Mouse (Mus musculus) liver, embryonic 11.5 days (tissue): ENCODE results near the gene Agbl4. TPM values are rescaled to one million over a fixed set of nuclear protein-coding genes. Genes with fewer than 3 reads are reported as not detected.

Experiments
- ATAC-seq: fragments of 200-750 bp; cut with Nextera tagmentation; replicated peaks from 2 replicates; pipeline ENCODE4 v1.8.0; 2017; ENCODE audit warnings: moderate number of reproducible peaks, mild to moderate bottlenecking, moderate TSS enrichment, moderate library complexity; ENCODE audit not compliant: low FRiP score
- DNase-seq: peaks from one replicate; pipeline ENCODE4 v3.0.0-alpha.2; 2017; ENCODE audit warnings: low spot score
- H3K27ac ChIP-seq: fragments of 300-500 bp; sonication (generic); 2 replicates; pipeline ENCODE4 v1.5.1; 2014; ENCODE audit warnings: mild to moderate bottlenecking, low read depth, low read length, control low read depth
- H3K27me3 ChIP-seq: fragments of 300-500 bp; sonication (generic); replicated peaks from 2 replicates; pipeline ENCODE4 v1.6.1; 2014; ENCODE audit warnings: low read length, mixed read lengths; ENCODE audit not compliant: control insufficient read depth, insufficient read depth
- H3K36me3 ChIP-seq: fragments of 300-500 bp; sonication (generic); 2 replicates; pipeline ENCODE4 v1.6.1; 2014; ENCODE audit warnings: mild to moderate bottlenecking, low read length, moderate library complexity, mixed read lengths; ENCODE audit not compliant: control insufficient read depth, insufficient read depth
- H3K4me1 ChIP-seq: fragments of 300-500 bp; sonication (generic); replicated peaks from 2 replicates; pipeline ENCODE4 v1.6.1; 2014; ENCODE audit warnings: low read length, mixed read lengths; ENCODE audit not compliant: control insufficient read depth, insufficient read depth
- H3K4me2 ChIP-seq: fragments of 300-500 bp; sonication (generic); 2 replicates; pipeline ENCODE4 v1.6.1; 2014; ENCODE audit warnings: mild to moderate bottlenecking, control low read depth, moderate library complexity
- H3K4me3 ChIP-seq: fragments of 300-500 bp; sonication (generic); 2 replicates; pipeline ENCODE4 v1.5.1; 2014; ENCODE audit warnings: low read depth, low read length, control low read depth
- H3K9ac ChIP-seq: fragments of 300-500 bp; sonication (generic); 2 replicates; pipeline ENCODE4 v1.6.1; 2014; ENCODE audit warnings: low read depth, low read length, control low read depth
- H3K9me3 ChIP-seq: fragments of 300-500 bp; sonication (generic); 2 replicates; pipeline ENCODE4 v1.6.1; 2016; ENCODE audit warnings: low read length, inconsistent platforms, mixed read lengths; ENCODE audit not compliant: control insufficient read depth
- WGBS: fragments of 180-500 bp; shearing (Covaris S2); extraction: QIAGEN DNeasy Blood & Tissue Kit; methylation state at CpG from one replicate; pipeline ENCODE4 v1.1.7; 2014; 5-methylcytosine and 5-hydroxymethylcytosine counted together
- polyA plus RNA-seq: library from polyadenylated mRNA; unstranded; fragments of >200 nt; fragmentation: Nextera tagmentation; extraction: Ambion mirVana; gene quantifications from 2 replicates; pipeline ENCODE4 v1.2.1, GENCODE M21; 2014

The Agbl4 gene
- polyA plus RNA-seq, 1 experiment from 2014 or later: not detected

DNA sequence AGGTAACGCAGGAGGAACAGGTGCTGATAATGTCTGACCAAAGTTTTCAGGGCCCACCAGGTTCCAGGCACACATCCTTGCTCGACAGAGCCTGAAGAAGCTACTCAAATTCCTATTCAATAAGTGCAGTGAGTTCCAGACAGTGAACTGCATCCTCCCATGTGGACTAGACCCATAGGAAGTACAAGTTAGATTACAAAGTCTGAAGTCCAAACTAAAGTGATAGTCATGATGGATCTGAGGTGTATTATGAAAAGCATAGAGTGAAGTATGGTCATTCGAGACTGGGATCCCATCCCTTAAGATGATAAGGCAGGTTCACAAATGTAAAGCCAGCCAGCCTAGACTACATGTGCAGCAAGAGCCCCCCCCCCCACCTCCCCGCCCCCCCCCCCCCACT is 1023.5 kb downstream of the Agbl4 start:
- Histone ChIP-seq H3K9ac (no peak overlapping the region), H3K4me1 (no peaks in the 10 kb centered on the region), H3K9me3 (no peaks in the 10 kb centered on the region), H3K4me3 (no peak overlapping the region), H3K27me3 (peaks cover 2% of the 10 kb centered on the region; the same call in 1 of the 2 replicates), H3K27ac (no peak overlapping the region), H3K36me3 (no peaks in the 10 kb centered on the region; the same call in 1 of the 2 replicates), H3K4me2 (no peak overlapping the region)
- no peak for ATAC-seq
- 73% methylated on average over 4 of the region's 4 CpGs for WGBS
- no peak for DNase-seq

DNA sequence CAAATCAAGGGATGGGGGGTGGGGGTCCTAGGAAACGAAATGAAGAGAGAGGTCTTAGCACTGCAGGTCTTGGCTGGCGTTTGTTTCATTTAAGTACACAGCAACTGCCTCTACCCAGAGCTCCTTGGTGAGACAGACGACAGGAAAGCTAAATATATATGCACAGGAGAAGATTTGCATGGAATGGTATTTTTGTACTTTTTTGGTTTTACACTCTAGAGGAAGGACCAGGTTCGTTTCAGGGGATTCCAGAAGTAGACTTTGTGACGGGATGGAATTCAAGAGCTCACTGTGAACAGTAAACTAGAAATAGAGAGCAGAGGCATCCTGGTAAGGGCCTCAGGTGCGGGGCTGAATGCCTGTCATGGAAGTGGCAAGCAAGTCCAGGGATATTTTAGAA is 1024.3 kb downstream of the Agbl4 start:
- no peak overlapping the region for H3K4me3 ChIP-seq
- no peak overlapping the region for H3K27ac ChIP-seq
- H3K4me2 ChIP-seq: no peak overlapping the region
- no peaks in the 10 kb centered on the region for H3K4me1 ChIP-seq
- no peak for DNase-seq
- no peak for ATAC-seq
- H3K27me3 ChIP-seq: 0 out of 2 replicates have a peak, but pooled peaks cover 2% of the 10 kb centered on the region
- H3K9me3 ChIP-seq: no peaks in the 10 kb centered on the region
- no peaks in the 10 kb centered on the region; the same call in 1 of the 2 replicates for H3K36me3 ChIP-seq
- H3K9ac ChIP-seq: no peak overlapping the region
- 83% methylated on average over 6 of the region's 6 CpGs for WGBS

DNA sequence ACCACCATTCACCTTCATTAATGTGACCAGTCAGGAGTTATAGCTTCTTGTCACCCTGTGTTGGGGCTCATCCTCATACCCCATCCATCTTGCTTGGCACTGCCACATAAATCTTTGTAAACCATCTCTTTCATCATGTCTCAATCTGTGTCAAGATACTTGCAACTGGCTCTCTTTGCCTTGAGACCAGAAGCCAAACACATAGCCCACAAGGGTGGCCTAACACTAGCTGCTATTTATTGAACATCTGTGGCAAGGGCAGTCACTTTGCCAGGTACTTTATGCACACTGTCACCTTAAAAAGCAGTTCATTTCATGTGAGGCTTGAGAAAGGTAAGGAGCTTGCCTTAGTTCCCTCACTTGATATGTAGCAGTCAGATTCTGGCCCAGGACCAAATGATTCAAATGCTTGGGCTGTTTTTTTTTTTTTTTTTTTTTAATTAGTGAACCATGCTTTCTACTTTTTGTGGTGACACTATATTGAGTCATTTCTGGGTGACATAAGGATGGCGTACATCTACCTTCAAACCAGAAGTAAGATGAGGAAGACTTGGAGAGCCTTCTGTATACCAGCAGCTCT is 1027.0 kb downstream of the Agbl4 start:
- no peak overlapping the region for H3K9ac ChIP-seq
- DNase-seq (no peak), ATAC-seq (no peak)
- WGBS: 83% methylated on average over 1 of the region's 1 CpGs
- H3K27ac ChIP-seq: no peak overlapping the region
- H3K4me3 ChIP-seq: no peak overlapping the region
- H3K4me2 ChIP-seq: no peak overlapping the region
- no peaks in the 10 kb centered on the region for H3K9me3 ChIP-seq
- H3K4me1 ChIP-seq: no peaks in the 10 kb centered on the region
- no peaks in the 10 kb centered on the region for H3K27me3 ChIP-seq
- H3K36me3 ChIP-seq: no peaks in the 10 kb centered on the region

DNA sequence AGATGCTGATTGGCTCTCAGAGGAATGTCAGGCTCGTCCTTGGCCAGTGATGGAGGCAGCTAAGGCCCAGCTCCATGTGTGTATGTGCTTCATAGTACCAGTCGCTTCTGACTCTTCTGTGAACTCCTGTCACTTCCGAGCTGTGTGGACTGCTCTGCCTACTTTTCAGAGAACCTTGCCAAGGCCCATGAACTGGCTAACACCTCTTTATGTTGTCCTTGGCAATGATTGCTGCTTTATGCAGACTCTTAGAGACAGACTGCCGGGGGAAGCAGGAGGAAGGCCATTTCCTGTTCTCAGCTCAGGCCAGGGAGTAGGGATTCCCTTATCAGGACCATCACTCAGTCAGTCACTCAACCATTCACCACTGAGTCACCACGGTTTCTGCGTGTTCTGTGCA is 1027.7 kb downstream of the Agbl4 start:
- Histone ChIP-seq H3K4me1 (no peaks in the 10 kb centered on the region), H3K27ac (no peak overlapping the region), H3K9ac (no peak overlapping the region), H3K27me3 (no peaks in the 10 kb centered on the region), H3K4me3 (no peak overlapping the region), H3K4me2 (no peak overlapping the region), H3K9me3 (no peaks in the 10 kb centered on the region), H3K36me3 (no peaks in the 10 kb centered on the region)
- DNase-seq (no peak), ATAC-seq (peak; percentile 26; the same call in 1 of the 2 replicates)
- 38% methylated on average over 6 of the region's 6 CpGs for WGBS

DNA sequence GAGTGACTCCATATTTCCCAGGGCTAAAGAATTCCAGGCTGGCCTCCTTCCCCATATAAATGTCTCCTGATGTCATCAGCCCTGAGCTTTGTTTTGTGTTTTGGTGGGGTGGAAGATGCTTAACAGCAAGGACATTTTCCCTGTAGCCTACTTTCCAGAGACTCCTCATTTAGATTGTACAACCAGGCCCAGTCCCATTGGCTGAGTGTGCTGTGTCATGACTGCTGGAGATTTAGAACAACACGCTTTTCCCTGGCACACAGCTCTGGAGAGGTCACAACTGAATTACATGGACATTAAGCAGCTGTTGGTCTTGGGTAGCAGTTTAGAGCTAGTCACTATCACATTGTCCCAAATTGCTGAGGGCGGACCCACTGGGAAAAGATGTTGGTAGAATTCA is 1033.7 kb downstream of the Agbl4 start:
- no peak for DNase-seq

DNA sequence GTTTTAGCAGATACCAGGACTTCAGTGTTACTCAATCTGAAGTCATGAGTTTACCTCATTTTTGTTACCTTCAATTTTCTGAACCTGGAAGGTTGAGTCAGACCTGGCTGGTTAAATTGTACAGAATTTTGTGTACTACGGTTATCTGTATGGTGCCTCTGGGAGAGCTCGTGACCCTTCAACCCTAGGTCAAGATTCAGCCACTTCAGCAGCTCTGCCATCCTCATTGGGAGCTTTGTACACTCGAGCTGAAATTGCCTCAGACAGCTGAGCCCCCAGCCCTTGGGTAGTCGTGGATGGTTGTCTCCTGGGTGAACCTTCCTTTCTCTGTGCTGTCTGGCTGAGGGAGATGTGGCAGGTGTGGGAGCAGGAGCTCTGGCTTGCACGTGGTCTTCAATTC is 1034.6 kb downstream of the Agbl4 start:
- H3K36me3 ChIP-seq: no peaks in the 10 kb centered on the region
- ATAC-seq (no peak), DNase-seq (no peak)
- H3K4me3 ChIP-seq: no peak overlapping the region
- H3K4me1 ChIP-seq: no peaks in the 10 kb centered on the region
- H3K27ac ChIP-seq: no peak overlapping the region
- H3K27me3 ChIP-seq: no peaks in the 10 kb centered on the region
- H3K4me2 ChIP-seq: no peak overlapping the region
- WGBS: 67% methylated on average over 5 of the region's 5 CpGs
- no peaks in the 10 kb centered on the region for H3K9me3 ChIP-seq
- no peak overlapping the region for H3K9ac ChIP-seq

More for the DNA sequence above, 1033.7 kb downstream of the Agbl4 start:
- Histone ChIP-seq H3K4me3 (no peak overlapping the region), H3K9me3 (no peaks in the 10 kb centered on the region), H3K4me2 (no peak overlapping the region), H3K4me1 (no peaks in the 10 kb centered on the region), H3K36me3 (no peaks in the 10 kb centered on the region), H3K27me3 (no peaks in the 10 kb centered on the region), H3K9ac (no peak overlapping the region), H3K27ac (no peak overlapping the region; the same call in 1 of the 2 replicates)
- no peak for ATAC-seq
- 85% methylated on average over 2 of the region's 2 CpGs for WGBS

DNA sequence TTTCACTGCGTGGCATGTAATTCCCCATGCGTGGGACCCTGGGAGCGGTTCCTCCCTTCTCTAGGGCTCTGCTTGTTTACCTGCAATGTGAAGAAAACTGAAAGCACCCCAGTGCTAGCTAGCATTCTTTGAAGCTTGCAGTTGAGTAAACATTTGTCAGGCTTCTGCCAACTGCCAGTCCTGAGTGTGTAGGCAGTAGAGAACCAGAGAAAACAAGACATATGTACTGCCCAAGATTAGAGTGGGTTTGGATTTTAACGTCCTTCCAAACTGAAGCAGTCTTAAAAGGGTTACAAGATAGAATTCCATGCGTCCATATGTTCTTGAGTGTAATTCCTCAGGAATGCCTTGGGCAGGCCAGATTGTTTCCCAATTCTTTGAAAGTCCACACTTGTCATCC is 1035.0 kb downstream of the Agbl4 start:
- 68% methylated on average over 5 of the region's 5 CpGs for WGBS
- H3K9me3 ChIP-seq: no peaks in the 10 kb centered on the region
- no peak overlapping the region for H3K27ac ChIP-seq
- ATAC-seq (no peak), DNase-seq (no peak)
- no peaks in the 10 kb centered on the region for H3K36me3 ChIP-seq
- H3K4me3 ChIP-seq: no peak overlapping the region
- no peak overlapping the region for H3K9ac ChIP-seq
- no peak overlapping the region for H3K4me2 ChIP-seq
- no peaks in the 10 kb centered on the region for H3K27me3 ChIP-seq
- no peaks in the 10 kb centered on the region for H3K4me1 ChIP-seq

DNA sequence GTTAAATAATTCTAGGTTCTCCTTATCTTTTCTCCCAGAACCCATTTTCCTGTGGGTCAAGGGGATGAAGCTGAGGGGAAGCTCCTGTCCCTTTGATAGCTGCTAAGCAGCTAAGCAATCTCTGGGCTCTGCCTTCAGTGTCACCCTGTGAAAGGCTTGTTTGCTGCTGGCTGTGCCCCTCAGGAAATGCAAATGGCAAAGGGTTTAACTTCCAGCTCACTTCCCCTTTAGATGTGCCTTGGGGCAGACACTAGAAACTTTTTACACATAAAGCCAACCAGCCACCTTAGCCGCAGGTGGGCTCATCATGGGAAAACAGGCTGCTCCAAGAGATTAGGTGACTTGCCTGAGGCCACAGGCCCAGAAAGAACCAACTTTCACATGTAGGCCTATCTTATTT is 1044.2 kb downstream of the Agbl4 start:
- no peaks in the 10 kb centered on the region for H3K27me3 ChIP-seq
- H3K9me3 ChIP-seq: no peaks in the 10 kb centered on the region
- H3K27ac ChIP-seq: no peak overlapping the region
- 58% methylated on average over 1 of the region's 1 CpGs for WGBS
- no peak overlapping the region for H3K9ac ChIP-seq
- H3K36me3 ChIP-seq: no peaks in the 10 kb centered on the region
- peaks cover 8% of the 10 kb centered on the region for H3K4me1 ChIP-seq
- H3K4me2 ChIP-seq: no peak overlapping the region
- no peak for ATAC-seq
- H3K4me3 ChIP-seq: no peak overlapping the region
- DNase-seq: no peak

DNA sequence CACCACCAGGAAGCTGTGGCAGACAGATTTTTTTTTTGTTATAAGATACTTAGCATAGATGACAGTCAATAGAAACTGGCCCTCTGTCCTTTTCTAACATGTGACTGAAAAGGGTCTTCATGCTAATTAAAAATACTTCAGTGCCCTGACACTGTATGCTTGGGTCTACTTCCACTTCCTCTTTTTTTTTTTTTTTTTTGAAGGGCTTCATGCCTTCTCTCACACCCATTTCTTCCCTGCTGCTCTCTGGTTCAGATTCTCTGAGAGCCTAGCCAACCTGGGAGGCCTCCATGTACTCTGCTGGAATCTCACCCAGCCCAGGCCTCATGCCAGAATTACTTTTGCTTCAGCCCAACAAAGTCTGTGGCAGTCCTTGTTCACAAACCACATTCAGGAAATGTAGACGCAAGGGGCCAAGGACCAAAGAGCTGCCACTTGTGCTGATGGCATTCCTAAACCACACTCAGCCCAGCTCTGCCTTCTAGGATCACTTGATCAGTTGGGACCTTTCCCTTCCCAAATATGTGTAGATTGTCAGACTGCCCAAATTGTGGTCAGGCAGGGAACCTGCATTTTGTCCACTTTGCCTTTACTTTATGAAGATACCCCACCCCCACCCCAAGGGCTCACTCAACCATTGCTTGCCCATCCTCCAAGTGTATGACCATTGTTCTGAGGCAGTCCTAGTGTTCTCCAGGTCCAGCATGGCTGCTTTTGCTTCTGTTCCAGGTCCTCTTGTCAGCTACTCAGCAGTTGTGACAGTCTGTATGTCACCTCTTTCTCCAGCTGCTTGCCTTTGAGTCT is 1045.2 kb downstream of the Agbl4 start:
- Histone ChIP-seq H3K4me2 (no peak overlapping the region), H3K9ac (no peak overlapping the region), H3K4me1 (peaks cover 8% of the 10 kb centered on the region), H3K27me3 (no peaks in the 10 kb centered on the region), H3K27ac (no peak overlapping the region), H3K4me3 (no peak overlapping the region), H3K36me3 (no peaks in the 10 kb centered on the region), H3K9me3 (no peaks in the 10 kb centered on the region)
- no peak; the same call in 1 of the 2 replicates for ATAC-seq
- WGBS: 57% methylated on average over 1 of the region's 1 CpGs
- DNase-seq: no peak
